Mouse (Mus musculus) natural killer cell, adult 2 months (primary cell): Measurements from ENCODE around the gene Vmn1r46.
"Not testable (repeated sequence)": the region's sequence is repeated elsewhere in the genome, so short reads cannot be mapped to it uniquely, and the experiment has no call there.

Experiments used
- DNase-seq, 2 experiments: peaks; one replicate each; pipeline ENCODE4 v3.0.0; 2022; ENCODE audit warnings: low spot score in 2 of 2

Gene Vmn1r46

DNA sequence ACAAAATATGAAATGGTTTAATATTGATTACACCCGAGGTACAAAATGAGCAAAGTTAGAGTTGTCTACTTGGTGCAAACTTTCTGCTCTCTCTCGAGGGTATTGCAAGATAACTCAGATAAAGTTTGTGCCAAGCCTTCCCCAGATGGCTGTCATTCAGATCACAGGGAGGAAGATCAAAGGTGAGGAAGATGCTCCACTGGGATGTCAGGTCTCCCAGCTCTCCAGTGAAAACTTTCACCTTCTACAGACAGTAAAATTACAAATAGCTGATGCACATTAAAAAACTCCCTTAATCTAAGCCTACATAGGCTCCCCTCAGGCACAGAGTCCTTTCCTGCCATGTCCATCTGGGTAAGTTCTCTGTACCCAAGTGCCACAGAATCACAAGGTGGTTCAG lies at the start of gene Vmn1r46:
TSS of gene Vmn1r46 (plus strand) at position 301 of the 400 bp plus-strand sequence.
- DNase-seq, result no peak

GRCm38 (mm10) chr6:89940498-89940897 lies 28.6 kb upstream of the Vmn1r46 start, which contains the start of gene Vmn1r45:
Vmn1r45 (minus strand) TSS chr6:89940598.
- not testable (repeated sequence) for DNase-seq

DNA sequence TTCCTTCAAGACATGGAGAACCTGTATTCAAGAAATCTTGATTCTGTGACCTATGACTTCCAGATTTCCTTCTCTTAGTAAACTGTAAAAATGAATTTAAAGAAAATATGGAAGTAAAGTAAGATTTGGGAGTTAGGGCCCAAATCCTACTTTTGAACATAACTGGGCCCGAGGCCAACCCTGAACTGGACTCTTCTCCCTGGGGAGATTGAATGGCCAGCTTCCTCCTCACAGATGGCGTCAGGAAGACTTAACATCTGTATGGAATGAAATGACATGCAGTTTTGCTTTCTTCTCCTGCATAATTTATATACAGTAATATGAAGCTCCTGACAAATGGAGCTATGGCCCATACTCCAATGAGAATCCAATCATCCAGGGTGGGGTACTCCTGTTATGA lies 28.2 kb upstream of the Vmn1r46 start:
- no peak for DNase-seq

DNA sequence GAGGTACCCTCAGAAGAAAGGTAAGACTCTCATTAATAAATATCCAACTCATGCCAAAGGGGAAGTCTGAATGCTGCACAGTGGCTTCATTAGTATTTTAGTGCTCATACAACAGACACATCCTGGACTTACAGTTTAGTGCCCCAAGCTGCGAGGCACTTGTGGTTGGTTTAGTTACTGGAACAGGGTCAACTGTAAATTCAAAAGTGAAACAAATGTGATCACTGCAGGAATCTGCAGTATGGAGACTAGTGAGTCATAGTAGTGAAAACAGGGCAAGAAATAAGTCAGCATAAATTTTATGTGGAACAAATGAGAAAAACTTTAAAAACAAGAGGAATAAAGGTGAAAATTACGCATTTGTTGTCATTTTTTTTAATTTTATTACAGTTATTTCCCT lies 15.6 kb upstream of the Vmn1r46 start:
- DNase-seq, result no peak

GRCm38 (mm10) chr6:89966341-89966740 lies 2.8 kb upstream of the Vmn1r46 start:
- no peak for DNase-seq

- DNase-seq, result no peak
Measured at GRCm38 (mm10) chr6:89985989-89986388, 16.9 kb downstream of the Vmn1r46 start.

DNA sequence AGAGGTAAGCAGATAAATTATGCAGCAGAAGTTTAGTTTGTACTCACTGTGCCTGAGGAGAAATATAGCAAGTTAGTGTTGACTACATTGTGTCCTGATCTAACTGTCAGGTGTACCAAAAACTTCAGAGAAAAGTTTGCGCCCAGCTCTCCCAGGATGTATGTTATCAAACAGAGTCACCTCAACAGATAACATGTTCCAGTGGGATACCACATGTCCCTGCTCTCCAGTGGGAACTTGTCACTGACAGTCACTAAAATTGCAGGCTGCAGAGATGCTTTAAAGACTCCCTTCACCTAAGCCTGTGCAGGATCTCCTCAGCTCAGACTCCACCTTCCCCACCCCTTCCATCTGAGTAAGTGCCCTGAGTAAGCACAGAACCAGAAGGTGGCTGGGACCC lies 46.7 kb downstream of the Vmn1r46 start, which contains the start of gene Vmn1r47:
TSS of gene Vmn1r47 (plus strand) at position 301 of the 400 bp plus-strand sequence.
- not testable (repeated sequence) for DNase-seq
